Mouse (Mus musculus): Measurements from ENCODE around the gene Exoc3l4.

DNA sequence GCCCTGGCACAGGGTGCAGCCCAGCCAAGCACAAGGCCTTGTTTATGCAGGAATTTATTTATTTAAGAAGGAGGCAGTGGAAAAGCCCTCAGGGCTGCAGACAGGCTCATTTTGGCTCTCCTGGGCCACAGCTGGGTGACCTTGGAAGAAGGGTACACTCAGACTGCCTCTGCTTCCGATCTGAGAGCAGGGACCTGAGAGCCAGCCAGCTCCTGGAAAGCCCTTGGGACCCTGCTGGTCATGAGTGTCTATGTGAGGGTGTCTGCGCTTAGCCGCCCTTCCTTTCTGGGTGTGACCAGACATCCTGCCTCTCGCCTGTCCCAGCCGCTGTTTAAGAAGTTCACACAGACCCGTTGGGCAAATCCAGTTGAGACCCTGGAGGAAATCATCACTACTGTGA is 33.5 kb downstream of the Exoc3l4 start:
- no peak for TF ChIP-seq CTCF (IDR thresholded peaks at IDR 0.05; ENCODE audit: control insufficient read depth, insufficient read depth, insufficient read length)
- no peak for TF ChIP-seq MYOD1 (IDR thresholded peaks at IDR 0.05; ENCODE audit: control insufficient read depth, insufficient read length, low read depth)
- TF ChIP-seq MAX (IDR thresholded peaks at IDR 0.05): no peak
- no peak for TF ChIP-seq USF1 (IDR thresholded peaks at IDR 0.05; ENCODE audit: low read depth)
- no peak for TF ChIP-seq CEBPB (IDR thresholded peaks at IDR 0.05; ENCODE audit: low read depth)
- no peak for TF ChIP-seq MYOG (IDR thresholded peaks at IDR 0.05; ENCODE audit: control insufficient read depth, extremely low read depth, insufficient read length)
